Mouse (Mus musculus): ENCODE data around the gene Lypd6.

Gene Lypd6

GRCm38 (mm10) chr2:50110167-50110566 lies 43.9 kb downstream of the Lypd6 start:
- DNase-seq = no peak

GRCm38 (mm10) chr2:50111169-50111568 lies 44.9 kb downstream of the Lypd6 start:
- DNase-seq = no peak

- DNase-seq = no peak
Measured at GRCm38 (mm10) chr2:50111609-50112008, 45.4 kb downstream of the Lypd6 start.

- no peak for DNase-seq
Measured at GRCm38 (mm10) chr2:50112427-50112826, 46.2 kb downstream of the Lypd6 start.

- no peak for DNase-seq
Measured at GRCm38 (mm10) chr2:50119101-50119500, 52.9 kb downstream of the Lypd6 start.

- DNase-seq = no peak
Measured at GRCm38 (mm10) chr2:50120839-50121238, 54.6 kb downstream of the Lypd6 start.

- no peak for DNase-seq
Measured at GRCm38 (mm10) chr2:50123376-50123775, 57.1 kb downstream of the Lypd6 start.

- peak; percentile 80 to 86 for DNase-seq
Measured at GRCm38 (mm10) chr2:50127513-50128175, 61.4 kb downstream of the Lypd6 start.

- DNase-seq = no peak
Measured at GRCm38 (mm10) chr2:50128322-50129277, 62.4 kb downstream of the Lypd6 start.

GRCm38 (mm10) chr2:50130674-50131073 lies 64.4 kb downstream of the Lypd6 start:
- DNase-seq = no peak

GRCm38 (mm10) chr2:50143672-50144071 lies 77.4 kb downstream of the Lypd6 start:
- no peak for DNase-seq

GRCm38 (mm10) chr2:50147308-50147707 lies 81.1 kb downstream of the Lypd6 start:
- DNase-seq = no peak

- no peak for DNase-seq
Measured at GRCm38 (mm10) chr2:50149257-50150202, 83.3 kb downstream of the Lypd6 start.

- DNase-seq = no peak
Measured at GRCm38 (mm10) chr2:50150203-50150590, 84.0 kb downstream of the Lypd6 start.

GRCm38 (mm10) chr2:50150816-50151215 lies 84.6 kb downstream of the Lypd6 start:
- no peak for DNase-seq

- no peak for DNase-seq
Measured at GRCm38 (mm10) chr2:50151401-50151800, 85.2 kb downstream of the Lypd6 start.

GRCm38 (mm10) chr2:50151879-50152278 lies 85.7 kb downstream of the Lypd6 start:
- no peak for DNase-seq

GRCm38 (mm10) chr2:50156009-50156408 lies 89.8 kb downstream of the Lypd6 start:
- DNase-seq = no peak

GRCm38 (mm10) chr2:50160069-50160468 lies 93.8 kb downstream of the Lypd6 start:
- DNase-seq = no peak

- DNase-seq = no peak
Measured at GRCm38 (mm10) chr2:50163608-50164007, 97.4 kb downstream of the Lypd6 start.

- DNase-seq = peak; percentile 59 to 76
Measured at GRCm38 (mm10) chr2:50165277-50165676, 99.0 kb downstream of the Lypd6 start.

- DNase-seq = no peak
Measured at GRCm38 (mm10) chr2:50166082-50166481, 99.9 kb downstream of the Lypd6 start.

All from cerebellum, postnatal 14 days (tissue).